Mouse (Mus musculus) liver, embryonic 14.5 days (tissue): Measurements from ENCODE around the gene L3mbtl1.

ENCODE experiments used
- CTCF ChIP-seq: IDR thresholded peaks from 2 replicates; pipeline ENCODE4 v1.5.1; 2016; ENCODE audit warnings: antibody characterized with exemption, low read depth, control low read depth
- EP300 ChIP-seq: IDR thresholded peaks from 2 replicates; pipeline ENCODE4 v1.6.1; 2016; ENCODE audit warnings: antibody characterized with exemption, low read depth

GRCm38 (mm10) chr2:162993881-162994616 lies 50.8 kb downstream of the L3mbtl1 start:
- no peak for TF ChIP-seq CTCF
- TF ChIP-seq EP300, result no peak
